Mouse (Mus musculus): ENCODE results near the gene Ttc8. TPM values are rescaled to one million over a fixed set of nuclear protein-coding genes. Genes with fewer than 3 reads are reported as not detected.

Ttc8 gene
- polyA plus RNA-seq, 1 experiment from 2014 or later, result 35.4 TPM

- WGBS, result 91% methylated on average over 3 of the region's 3 CpGs
- no peaks in the 10 kb centered on the region for H3K4me1 ChIP-seq (ENCODE audit: control insufficient read depth, insufficient read depth, low read length)
- ATAC-seq (replicated peaks; ENCODE audit: insufficient number of reproducible peaks, low FRiP score, low TSS enrichment, low read depth), result no peak
- 0 out of 2 replicates have a peak, but pooled peaks cover 2% of the 10 kb centered on the region for H3K36me3 ChIP-seq (replicated peaks; ENCODE audit: control insufficient read depth, insufficient read depth, low read depth, low read length)
- no peak overlapping the region for H3K9ac ChIP-seq (replicated peaks; ENCODE audit: low read length)
- no peaks in the 10 kb centered on the region for H3K27me3 ChIP-seq (ENCODE audit: control insufficient read depth, insufficient read depth, low read length)
- no peaks in the 10 kb centered on the region; the same call in 1 of the 2 replicates for H3K9me3 ChIP-seq (replicated peaks; ENCODE audit: control insufficient read depth, low read length)
- H3K4me3 ChIP-seq (ENCODE audit: low read depth, low read length), result no peak overlapping the region
- H3K27ac ChIP-seq (replicated peaks; ENCODE audit: low read depth, low read length), result no peak overlapping the region
- no peak for DNase-seq (ENCODE audit: low spot score)
- H3K4me2 ChIP-seq (ENCODE audit: low read depth, low read length), result no peak overlapping the region
Measured at GRCm38 (mm10) chr12:98981081-98981480, 60.7 kb downstream of the Ttc8 start.

GRCm38 (mm10) chr12:98984785-98985184 lies 64.4 kb downstream of the Ttc8 start:
- Histone ChIP-seq H3K36me3 (replicated peaks; ENCODE audit: control insufficient read depth, insufficient read depth, low read depth, low read length) (no peaks in the 10 kb centered on the region), H3K4me2 (ENCODE audit: low read depth, low read length) (no peak overlapping the region), H3K9me3 (replicated peaks; ENCODE audit: control insufficient read depth, low read length) (no peaks in the 10 kb centered on the region), H3K4me3 (ENCODE audit: low read depth, low read length) (no peak overlapping the region), H3K9ac (replicated peaks; ENCODE audit: low read length) (no peak overlapping the region), H3K4me1 (ENCODE audit: control insufficient read depth, insufficient read depth, low read length) (no peaks in the 10 kb centered on the region), H3K27me3 (ENCODE audit: control insufficient read depth, insufficient read depth, low read length) (no peaks in the 10 kb centered on the region), H3K27ac (replicated peaks; ENCODE audit: low read depth, low read length) (no peak overlapping the region)
- DNase-seq (ENCODE audit: low spot score), result no peak
- WGBS, result 100% methylated on average over 2 of the region's 2 CpGs
- ATAC-seq (replicated peaks; ENCODE audit: insufficient number of reproducible peaks, low FRiP score, low TSS enrichment, low read depth), result no peak

- H3K4me1 ChIP-seq (ENCODE audit: control insufficient read depth, insufficient read depth, low read length), result no peaks in the 10 kb centered on the region
- ATAC-seq (replicated peaks; ENCODE audit: insufficient number of reproducible peaks, low FRiP score, low TSS enrichment, low read depth) (no peak), DNase-seq (ENCODE audit: low spot score) (no peak)
- no peak overlapping the region for H3K4me3 ChIP-seq (ENCODE audit: low read depth, low read length)
- H3K27ac ChIP-seq (replicated peaks; ENCODE audit: low read depth, low read length), result no peak overlapping the region
- WGBS, result 74% methylated on average over 2 of the region's 2 CpGs
- H3K9me3 ChIP-seq (replicated peaks; ENCODE audit: control insufficient read depth, low read length), result no peaks in the 10 kb centered on the region
- H3K4me2 ChIP-seq (ENCODE audit: low read depth, low read length), result no peak overlapping the region
- H3K27me3 ChIP-seq (ENCODE audit: control insufficient read depth, insufficient read depth, low read length), result no peaks in the 10 kb centered on the region
- H3K36me3 ChIP-seq (replicated peaks; ENCODE audit: control insufficient read depth, insufficient read depth, low read depth, low read length), result no peaks in the 10 kb centered on the region
- H3K9ac ChIP-seq (replicated peaks; ENCODE audit: low read length), result no peak overlapping the region
Measured at GRCm38 (mm10) chr12:98991076-98991829, 70.9 kb downstream of the Ttc8 start.

- H3K27ac ChIP-seq (replicated peaks; ENCODE audit: low read depth, low read length), result no peak overlapping the region
- no peak overlapping the region for H3K4me2 ChIP-seq (ENCODE audit: low read depth, low read length)
- H3K36me3 ChIP-seq (replicated peaks; ENCODE audit: control insufficient read depth, insufficient read depth, low read depth, low read length), result no peaks in the 10 kb centered on the region
- H3K9me3 ChIP-seq (replicated peaks; ENCODE audit: control insufficient read depth, low read length), result no peaks in the 10 kb centered on the region
- H3K27me3 ChIP-seq (ENCODE audit: control insufficient read depth, insufficient read depth, low read length), result no peaks in the 10 kb centered on the region
- no peaks in the 10 kb centered on the region for H3K4me1 ChIP-seq (ENCODE audit: control insufficient read depth, insufficient read depth, low read length)
- no peak for DNase-seq (ENCODE audit: low spot score)
- H3K4me3 ChIP-seq (ENCODE audit: low read depth, low read length), result no peak overlapping the region
- WGBS, result 70% methylated on average over 3 of the region's 3 CpGs
- H3K9ac ChIP-seq (replicated peaks; ENCODE audit: low read length), result no peak overlapping the region
- no peak for ATAC-seq (replicated peaks; ENCODE audit: insufficient number of reproducible peaks, low FRiP score, low TSS enrichment, low read depth)
Measured at GRCm38 (mm10) chr12:98991830-98992216, 71.4 kb downstream of the Ttc8 start.

- ATAC-seq (replicated peaks; ENCODE audit: insufficient number of reproducible peaks, low FRiP score, low TSS enrichment, low read depth) (no peak), DNase-seq (ENCODE audit: low spot score) (no peak)
- Histone ChIP-seq H3K4me3 (ENCODE audit: low read depth, low read length) (no peak overlapping the region), H3K9me3 (replicated peaks; ENCODE audit: control insufficient read depth, low read length) (no peaks in the 10 kb centered on the region), H3K4me1 (ENCODE audit: control insufficient read depth, insufficient read depth, low read length) (no peaks in the 10 kb centered on the region), H3K9ac (replicated peaks; ENCODE audit: low read length) (no peak overlapping the region), H3K36me3 (replicated peaks; ENCODE audit: control insufficient read depth, insufficient read depth, low read depth, low read length) (no peaks in the 10 kb centered on the region), H3K27ac (replicated peaks; ENCODE audit: low read depth, low read length) (no peak overlapping the region), H3K27me3 (ENCODE audit: control insufficient read depth, insufficient read depth, low read length) (no peaks in the 10 kb centered on the region), H3K4me2 (ENCODE audit: low read depth, low read length) (no peak overlapping the region)
- whole genome bisulfite sequencing, result 92% methylated on average over 2 of the region's 2 CpGs
Measured at GRCm38 (mm10) chr12:98993736-98994135, 73.4 kb downstream of the Ttc8 start.

GRCm38 (mm10) chr12:98994366-98994765 lies 74.0 kb downstream of the Ttc8 start:
- 80% methylated on average over 3 of the region's 3 CpGs for WGBS
- H3K4me1 ChIP-seq (ENCODE audit: control insufficient read depth, insufficient read depth, low read length), result no peaks in the 10 kb centered on the region
- H3K36me3 ChIP-seq (replicated peaks; ENCODE audit: control insufficient read depth, insufficient read depth, low read depth, low read length), result no peaks in the 10 kb centered on the region
- ATAC-seq (replicated peaks; ENCODE audit: insufficient number of reproducible peaks, low FRiP score, low TSS enrichment, low read depth) (no peak), DNase-seq (ENCODE audit: low spot score) (no peak)
- no peak overlapping the region for H3K4me2 ChIP-seq (ENCODE audit: low read depth, low read length)
- H3K27ac ChIP-seq (replicated peaks; ENCODE audit: low read depth, low read length), result no peak overlapping the region
- no peak overlapping the region for H3K4me3 ChIP-seq (ENCODE audit: low read depth, low read length)
- H3K27me3 ChIP-seq (ENCODE audit: control insufficient read depth, insufficient read depth, low read length), result no peaks in the 10 kb centered on the region
- no peaks in the 10 kb centered on the region for H3K9me3 ChIP-seq (replicated peaks; ENCODE audit: control insufficient read depth, low read length)
- no peak overlapping the region for H3K9ac ChIP-seq (replicated peaks; ENCODE audit: low read length)

- H3K9ac ChIP-seq (replicated peaks; ENCODE audit: low read length), result no peak overlapping the region
- no peak for ATAC-seq (replicated peaks; ENCODE audit: insufficient number of reproducible peaks, low FRiP score, low TSS enrichment, low read depth)
- H3K36me3 ChIP-seq (replicated peaks; ENCODE audit: control insufficient read depth, insufficient read depth, low read depth, low read length), result no peaks in the 10 kb centered on the region
- H3K4me2 ChIP-seq (ENCODE audit: low read depth, low read length), result no peak overlapping the region
- no peak overlapping the region for H3K27ac ChIP-seq (replicated peaks; ENCODE audit: low read depth, low read length)
- no peaks in the 10 kb centered on the region for H3K9me3 ChIP-seq (replicated peaks; ENCODE audit: control insufficient read depth, low read length)
- DNase-seq (ENCODE audit: low spot score), result no peak
- H3K4me3 ChIP-seq (ENCODE audit: low read depth, low read length), result no peak overlapping the region
- 83% methylated on average over 1 of the region's 1 CpGs for WGBS
- no peaks in the 10 kb centered on the region for H3K27me3 ChIP-seq (ENCODE audit: control insufficient read depth, insufficient read depth, low read length)
- H3K4me1 ChIP-seq (ENCODE audit: control insufficient read depth, insufficient read depth, low read length), result no peaks in the 10 kb centered on the region
Measured at GRCm38 (mm10) chr12:98995881-98996280, 75.5 kb downstream of the Ttc8 start.

GRCm38 (mm10) chr12:98996581-98996988 lies 76.2 kb downstream of the Ttc8 start:
- ATAC-seq (replicated peaks; ENCODE audit: insufficient number of reproducible peaks, low FRiP score, low TSS enrichment, low read depth), result no peak
- no peak overlapping the region for H3K4me3 ChIP-seq (ENCODE audit: low read depth, low read length)
- no peaks in the 10 kb centered on the region for H3K4me1 ChIP-seq (ENCODE audit: control insufficient read depth, insufficient read depth, low read length)
- no peaks in the 10 kb centered on the region for H3K27me3 ChIP-seq (ENCODE audit: control insufficient read depth, insufficient read depth, low read length)
- no peak overlapping the region for H3K27ac ChIP-seq (replicated peaks; ENCODE audit: low read depth, low read length)
- DNase-seq (ENCODE audit: low spot score), result no peak
- H3K9ac ChIP-seq (replicated peaks; ENCODE audit: low read length), result no peak overlapping the region
- H3K4me2 ChIP-seq (ENCODE audit: low read depth, low read length), result no peak overlapping the region
- WGBS, result 33% methylated on average over 6 of the region's 6 CpGs
- no peaks in the 10 kb centered on the region for H3K9me3 ChIP-seq (replicated peaks; ENCODE audit: control insufficient read depth, low read length)
- no peaks in the 10 kb centered on the region for H3K36me3 ChIP-seq (replicated peaks; ENCODE audit: control insufficient read depth, insufficient read depth, low read depth, low read length)

Measured in embryonic facial prominence, embryonic 11.5 days (tissue).